Mouse (Mus musculus) erythroblast, embryonic 14.5 days (primary cell): ENCODE results near the gene Mmp25.

Experiments used
- GATA1 ChIP-seq: IDR thresholded peaks from 2 replicates; pipeline ENCODE4 v1.6.1; 2012; ENCODE audit warnings: low read length, inconsistent platforms, mixed read lengths
- TAL1 ChIP-seq: IDR thresholded peaks from 3 replicates; pipeline ENCODE4 v1.6.1; 2012; ENCODE audit warnings: low read length, inconsistent platforms, mixed read lengths

GRCm38 (mm10) chr17:23603542-23603941 lies 41.5 kb downstream of the Mmp25 start:
- no peak for TF ChIP-seq TAL1
- no peak for TF ChIP-seq GATA1
